Mouse (Mus musculus): ENCODE measurements at regions not wholly inside any gene's neighbourhood (a gene's known extent, or its start where the extent isn't known, plus 50 kb on each side); places are given as distances from the start of the nearest gene placed in this dataset.
A peak's percentile ranks its signal among the peaks of the same experiment; 100 is the strongest.

GRCm38 (mm10) chr6:91617031-91617596, 66.7 kb upstream of the Slc6a6 start:
- peak; percentile 96 for ATAC-seq (replicated peaks; ENCODE audit: poor library complexity, severe bottlenecking)

GRCm38 (mm10) chr6:91617685-91618084, 66.2 kb upstream of the Slc6a6 start:
- peak; percentile 70 for ATAC-seq (replicated peaks; ENCODE audit: poor library complexity, severe bottlenecking)

DNA sequence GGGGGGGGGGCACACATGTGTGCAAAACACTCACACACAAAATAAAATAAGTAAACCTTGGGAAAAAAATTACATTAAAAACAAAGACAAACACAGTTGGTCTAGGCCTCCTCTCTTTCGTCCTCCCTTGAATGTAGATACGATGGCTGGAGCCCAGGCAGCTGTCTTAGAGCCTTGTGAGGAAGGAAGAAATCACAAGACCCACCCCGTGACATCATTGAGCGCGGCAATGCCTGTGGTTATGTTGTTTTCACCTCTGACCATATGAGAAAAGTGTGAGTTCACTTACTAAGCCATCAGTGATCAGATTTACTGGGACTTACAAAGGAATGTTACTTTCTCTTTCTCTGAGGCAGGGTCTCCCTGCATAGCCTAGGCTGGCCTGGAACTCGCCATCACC, 64.8 kb upstream of the Slc6a6 start:
- no peak for ATAC-seq (replicated peaks; ENCODE audit: poor library complexity, severe bottlenecking)

DNA sequence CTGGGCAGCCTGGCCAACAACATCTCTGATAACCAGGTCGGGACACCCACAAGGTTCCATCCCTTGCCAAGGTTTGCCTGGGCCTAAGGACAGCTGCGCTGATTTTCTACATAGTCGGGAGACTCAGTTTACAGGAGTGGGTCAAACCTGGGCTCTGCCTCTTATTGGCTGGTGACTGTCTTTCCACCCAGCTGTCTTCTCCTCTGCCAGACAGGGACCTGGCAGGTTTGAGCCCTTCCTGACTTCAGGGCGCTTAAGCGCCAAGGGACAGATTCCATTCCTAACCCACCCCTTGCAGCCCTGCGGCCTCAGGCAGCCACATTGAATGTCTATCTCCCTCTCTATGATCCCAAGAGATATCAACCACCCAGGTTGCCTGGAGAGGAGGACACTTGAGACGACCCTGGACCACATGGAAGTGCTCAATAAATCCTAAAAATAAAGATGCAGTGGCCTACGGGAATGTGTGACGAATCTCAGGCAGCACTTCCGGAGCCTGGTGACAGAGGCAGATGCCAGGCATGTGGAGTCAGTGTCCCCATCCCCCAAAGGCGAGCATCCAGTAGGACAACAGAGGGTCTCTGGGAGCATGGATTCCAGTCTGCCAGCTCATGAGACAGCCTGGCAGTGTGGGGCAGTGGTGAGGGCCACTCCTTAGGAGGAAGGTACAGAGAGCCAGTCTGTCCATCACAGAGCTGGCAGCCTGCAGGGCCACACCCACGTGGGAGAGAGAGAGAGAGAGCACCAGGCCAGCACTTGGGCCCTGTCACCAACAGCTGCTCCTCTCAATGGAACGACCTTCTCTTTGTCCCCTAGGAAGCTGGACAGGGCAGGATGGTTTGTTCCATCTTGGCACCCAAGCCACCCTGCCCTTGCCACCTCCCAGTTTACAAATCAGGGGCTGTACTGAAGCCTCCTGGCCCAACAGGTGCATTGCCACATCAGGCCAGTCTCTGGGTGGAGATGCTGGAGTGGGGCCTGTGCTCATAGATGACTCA, 63.8 kb upstream of the Slc6a6 start:
- no peak for ATAC-seq (replicated peaks; ENCODE audit: poor library complexity, severe bottlenecking)

DNA sequence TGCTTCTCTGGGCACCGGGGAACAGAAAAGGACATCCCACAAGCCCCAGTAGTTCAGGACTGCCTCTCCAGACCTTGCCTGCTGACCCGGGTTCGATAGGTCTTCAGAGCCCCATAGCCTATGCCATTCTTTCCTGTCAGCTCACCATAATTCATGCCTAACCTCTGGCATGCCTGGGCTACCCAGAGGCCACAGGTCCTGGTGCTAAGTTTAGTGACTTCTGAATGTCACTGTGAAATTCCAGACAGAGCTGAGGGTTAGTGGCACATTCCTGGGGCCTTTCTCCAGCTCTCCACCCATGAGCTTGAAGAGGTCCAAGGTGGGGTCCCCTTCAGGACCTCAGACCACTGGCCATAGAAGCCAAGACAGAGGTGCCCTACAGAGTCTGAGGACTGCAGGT, 62.4 kb upstream of the Slc6a6 start:
- no peak for ATAC-seq (replicated peaks; ENCODE audit: poor library complexity, severe bottlenecking)

GRCm38 (mm10) chr6:91622425-91622824, 61.4 kb upstream of the Slc6a6 start:
- no peak for ATAC-seq (replicated peaks; ENCODE audit: poor library complexity, severe bottlenecking)

DNA sequence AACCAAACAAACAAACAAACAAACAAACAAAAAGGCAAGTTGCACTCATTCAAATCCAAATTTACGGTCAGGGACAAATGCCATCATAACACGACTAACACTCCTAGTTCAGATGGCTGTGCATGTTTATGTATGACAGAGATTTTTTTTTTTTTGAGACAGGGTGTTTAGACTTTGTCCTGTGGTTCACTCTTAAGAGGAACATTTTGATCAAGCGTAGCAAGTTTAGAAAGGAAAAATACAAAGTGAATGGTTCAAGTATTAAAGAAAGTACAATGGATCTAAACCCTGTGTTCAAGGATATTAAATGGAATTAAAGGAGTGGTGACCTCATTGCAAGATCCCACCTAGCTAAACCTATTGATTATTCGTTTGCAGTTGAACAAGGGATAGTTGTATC, 60.2 kb upstream of the Slc6a6 start:
- ATAC-seq (replicated peaks; ENCODE audit: poor library complexity, severe bottlenecking) = no peak

DNA sequence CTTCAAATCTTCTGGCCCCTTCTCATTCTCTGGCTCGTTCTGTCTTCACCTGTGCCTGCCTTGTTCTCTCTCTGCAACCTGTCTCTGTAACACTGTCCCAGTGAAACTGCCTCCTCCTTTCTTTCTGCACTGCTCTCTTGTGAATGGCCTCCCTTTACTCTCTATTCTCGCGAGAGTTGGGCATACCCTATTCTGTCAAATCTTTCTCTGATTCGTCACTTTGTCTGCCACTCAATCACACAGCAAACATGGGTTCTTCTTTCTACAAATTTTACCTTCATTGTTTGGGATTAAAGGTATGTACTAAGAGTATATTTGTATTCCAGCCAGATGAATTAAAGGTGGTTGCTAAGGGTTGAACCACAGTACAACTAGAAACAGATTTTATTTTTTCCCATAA, 54.6 kb upstream of the Slc6a6 start:
- ATAC-seq (replicated peaks; ENCODE audit: poor library complexity, severe bottlenecking) = no peak

GRCm38 (mm10) chr6:91631261-91631660, 52.6 kb upstream of the Slc6a6 start:
- no peak for ATAC-seq (replicated peaks; ENCODE audit: poor library complexity, severe bottlenecking)
